In the genomic region with DNA sequence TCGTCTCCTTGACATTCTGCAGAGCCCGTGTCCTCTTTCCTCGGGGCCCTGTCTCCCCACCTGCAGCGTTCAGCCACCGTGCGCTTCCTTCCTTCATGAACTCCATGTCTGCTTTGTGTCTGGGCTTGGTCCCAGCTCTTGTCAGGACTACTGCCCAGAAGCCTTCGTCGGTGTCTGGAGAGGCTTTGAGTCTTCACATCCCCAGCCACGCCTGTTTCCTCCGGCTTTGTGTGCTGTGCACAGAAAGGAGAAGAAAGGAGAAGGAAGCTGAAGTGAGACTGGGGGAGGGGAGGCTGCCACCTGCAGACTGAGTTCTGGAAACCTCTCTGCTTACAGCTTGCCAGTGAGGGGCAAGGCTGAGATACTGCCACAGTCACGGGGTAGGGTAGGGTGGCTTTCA, we compare ENCODE assay signal across 13 mouse cellular contexts.
DNase-seq lines count a peak whose midpoint lies in the region; ATAC-seq lines count a peak whose summit lies in the region.
"Had no signal": no experiment of that assay in that cellular context is flagged by ENCODE, and none has a peak within 500 bp of the region (broad histone marks: within the 10 kb centered on the region; RNA-seq: fewer than 3 reads in every experiment).

No protein-coding gene starts in this region.

- H3K36me3 ChIP-seq in forebrain, embryonic 10.5 days (replicated peaks): no peaks in the 10 kb centered on the region
- no peaks in the 10 kb centered on the region for H3K36me3 ChIP-seq in forebrain, embryonic 15.5 days
- no peaks in the 10 kb centered on the region for H3K36me3 ChIP-seq in midbrain, embryonic 10.5 days
- no peaks in the 10 kb centered on the region for H3K36me3 ChIP-seq in midbrain, embryonic 11.5 days (ENCODE audit: control insufficient read depth, insufficient read depth, low read length)
- no peaks in the 10 kb centered on the region for H3K36me3 ChIP-seq in intestine, embryonic 16.5 days (ENCODE audit: control insufficient read depth, insufficient read depth, low read length)

- no peak for ATAC-seq in forebrain, embryonic 15.5 days (replicated peaks)
- no peak for ATAC-seq in midbrain, embryonic 11.5 days (ENCODE audit: low FRiP score)
- peak; percentile 61 for ATAC-seq in intestine, embryonic 16.5 days
- ATAC-seq: inflammation-experienced regulatory T-cells, adult 6 months had no signal

- H3K27me3 ChIP-seq in forebrain, embryonic 10.5 days (ENCODE audit: poor library complexity, severe bottlenecking): 0 out of 2 replicates have a peak, but pooled peaks cover 15% of the 10 kb centered on the region
- H3K27me3 ChIP-seq in forebrain, embryonic 15.5 days: no peaks in the 10 kb centered on the region
- no peaks in the 10 kb centered on the region for H3K27me3 ChIP-seq in midbrain, embryonic 10.5 days (ENCODE audit: low read depth, poor library complexity, severe bottlenecking)
- no peaks in the 10 kb centered on the region for H3K27me3 ChIP-seq in midbrain, embryonic 11.5 days (ENCODE audit: control insufficient read depth, insufficient read depth, low read length)
- H3K27me3 ChIP-seq in intestine, embryonic 16.5 days (replicated peaks; ENCODE audit: control insufficient read depth, insufficient read depth, low read length): no peaks in the 10 kb centered on the region

- H3K4me1 ChIP-seq in forebrain, embryonic 10.5 days: peaks cover 28% of the 10 kb centered on the region
- H3K4me1 ChIP-seq in forebrain, embryonic 15.5 days: peaks cover 4% of the 10 kb centered on the region; the same call in 1 of the 2 replicates
- peaks cover 24% of the 10 kb centered on the region for H3K4me1 ChIP-seq in midbrain, embryonic 10.5 days
- peaks cover 10% of the 10 kb centered on the region for H3K4me1 ChIP-seq in midbrain, embryonic 11.5 days (ENCODE audit: control insufficient read depth, insufficient read depth, low read length)
- peaks cover 28% of the 10 kb centered on the region for H3K4me1 ChIP-seq in intestine, embryonic 16.5 days (ENCODE audit: control insufficient read depth, insufficient read depth, low read length)

- 75% methylated on average over 11 of the region's 11 CpGs for WGBS in forebrain, embryonic 10.5 days
- 52% methylated on average over 11 of the region's 11 CpGs for WGBS in forebrain, embryonic 15.5 days
- 71% methylated on average over 11 of the region's 11 CpGs for WGBS in midbrain, embryonic 10.5 days
- 72% methylated on average over 11 of the region's 11 CpGs for WGBS in midbrain, embryonic 11.5 days
- 34% methylated on average over 11 of the region's 11 CpGs for WGBS in intestine, embryonic 16.5 days

- no peak for DNase-seq in forebrain, embryonic 10.5 days (ENCODE audit: extremely low spot score, low spot score)
- no peak for DNase-seq in midbrain, embryonic 10.5 days (ENCODE audit: low spot score)
- no peak for DNase-seq in midbrain, embryonic 11.5 days (ENCODE audit: low spot score, missing footprints)
- peak; percentile 49 to 66 for DNase-seq in thymus, postnatal 36 days
- DNase-seq in gastrocnemius, postnatal 10 days: no peak
- DNase-seq in adipocyte (ENCODE audit: low spot score): no peak
- DNase-seq: cerebellum, adult 11 months; lung, postnatal 14 days; right cerebral cortex, postnatal 4 days had no signal

- peak overlapping the region; percentile 66; the same call in 1 of the 2 replicates for H3K27ac ChIP-seq in forebrain, embryonic 10.5 days
- H3K27ac ChIP-seq in forebrain, embryonic 15.5 days (replicated peaks): no peak overlapping the region
- peak overlapping the region; percentile 50 for H3K27ac ChIP-seq in midbrain, embryonic 10.5 days (replicated peaks)
- no peak overlapping the region for H3K27ac ChIP-seq in midbrain, embryonic 11.5 days (ENCODE audit: low read depth, low read length)
- no peak overlapping the region for H3K27ac ChIP-seq in intestine, embryonic 16.5 days (ENCODE audit: low read length)
- H3K27ac ChIP-seq: left cerebral cortex, adult 2 months had no signal

- H3K9ac ChIP-seq in forebrain, embryonic 15.5 days (replicated peaks): no peak overlapping the region
- no peak overlapping the region for H3K9ac ChIP-seq in midbrain, embryonic 11.5 days (ENCODE audit: low read length)
- H3K9ac ChIP-seq in intestine, embryonic 16.5 days (ENCODE audit: low read depth, low read length): no peak overlapping the region

- H3K9me3 ChIP-seq in forebrain, embryonic 10.5 days: no peaks in the 10 kb centered on the region
- no peaks in the 10 kb centered on the region for H3K9me3 ChIP-seq in forebrain, embryonic 15.5 days
- H3K9me3 ChIP-seq in midbrain, embryonic 10.5 days (replicated peaks): no peaks in the 10 kb centered on the region
- H3K9me3 ChIP-seq in midbrain, embryonic 11.5 days (ENCODE audit: control insufficient read depth, low read length): no peaks in the 10 kb centered on the region
- H3K9me3 ChIP-seq in intestine, embryonic 16.5 days (ENCODE audit: control insufficient read depth, low read length): no peaks in the 10 kb centered on the region

- H3K4me3 ChIP-seq in forebrain, embryonic 10.5 days: no peak overlapping the region
- H3K4me3 ChIP-seq in forebrain, embryonic 15.5 days: no peak overlapping the region
- H3K4me3 ChIP-seq in midbrain, embryonic 10.5 days: no peak overlapping the region
- no peak overlapping the region for H3K4me3 ChIP-seq in midbrain, embryonic 11.5 days (ENCODE audit: low read depth, low read length)
- H3K4me3 ChIP-seq in intestine, embryonic 16.5 days (ENCODE audit: low read length): no peak overlapping the region
- H3K4me3 ChIP-seq: left cerebral cortex, adult 2 months had no signal

- no peak overlapping the region for H3K4me2 ChIP-seq in forebrain, embryonic 15.5 days (replicated peaks)
- H3K4me2 ChIP-seq in midbrain, embryonic 11.5 days: no peak overlapping the region
- no peak overlapping the region for H3K4me2 ChIP-seq in intestine, embryonic 16.5 days (ENCODE audit: low read depth, low read length)

Comparison
In these comparisons a context has a peak if more than half of its experiments do, and no peak if none do; other contexts are left out.
1. H3K27ac ChIP-seq: peak in forebrain, embryonic 10.5 days (single experiment) and midbrain, embryonic 10.5 days (single experiment); none in forebrain, embryonic 15.5 days (single experiment), midbrain, embryonic 11.5 days (single experiment) and intestine, embryonic 16.5 days (single experiment).
2. DNase-seq: peak in thymus, postnatal 36 days (2 of 2); none in forebrain, embryonic 10.5 days (single experiment), midbrain, embryonic 10.5 days (single experiment), midbrain, embryonic 11.5 days (single experiment), gastrocnemius, postnatal 10 days (single experiment) and adipocyte (single experiment).